Mouse (Mus musculus): ENCODE data around the gene Gm26620. TPM values are rescaled to one million over a fixed set of nuclear protein-coding genes. Genes with fewer than 3 reads are reported as not detected.

Gene Gm26620
- polyA plus RNA-seq, 1 experiment from 2014 or later = 1.1 TPM

DNA sequence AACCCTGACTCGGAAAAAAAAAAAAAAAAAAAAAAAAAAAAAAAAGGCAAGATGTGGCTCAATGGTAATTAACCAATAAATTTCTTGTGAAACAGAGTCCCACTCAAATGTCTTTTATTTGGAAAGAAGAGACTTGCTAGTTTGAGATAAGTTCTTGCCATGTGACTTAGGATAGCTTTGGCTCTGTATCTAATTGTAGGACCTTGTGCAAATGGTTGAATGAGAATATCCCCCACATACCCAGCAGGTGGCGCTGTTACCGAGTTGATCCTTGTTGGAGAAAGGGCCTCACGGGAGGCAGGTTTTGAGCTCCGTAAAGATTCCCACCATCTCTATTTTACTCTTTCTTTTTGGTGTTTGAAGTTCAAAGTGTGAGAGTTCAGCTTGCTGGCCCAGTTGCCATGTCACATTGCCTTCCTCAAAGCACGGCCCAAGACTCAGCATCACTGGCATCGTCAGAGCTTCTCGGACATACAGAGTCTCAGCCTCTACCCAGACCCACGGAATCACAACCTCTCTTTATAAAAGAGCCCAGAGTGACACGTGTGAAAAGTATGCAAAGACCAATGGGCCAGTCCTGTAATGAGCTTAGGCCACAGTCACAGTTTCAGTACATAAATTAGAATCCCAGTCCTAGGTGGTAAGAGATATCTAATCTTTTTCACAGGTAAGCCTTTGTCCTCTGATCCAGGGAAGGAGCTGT, 16.8 kb downstream of the Gm26620 start:
- no peak overlapping the region for H3K9ac ChIP-seq
- H3K36me3 ChIP-seq = no peaks in the 10 kb centered on the region
- no peak for ATAC-seq (ENCODE audit: low FRiP score, low read depth)
- H3K9me3 ChIP-seq = no peaks in the 10 kb centered on the region; the same call in 1 of the 2 replicates
- H3K27ac ChIP-seq = no peak overlapping the region
- H3K27me3 ChIP-seq = peaks cover 44% of the 10 kb centered on the region
- WGBS = 29% methylated on average over 10 of the region's 10 CpGs
- H3K4me2 ChIP-seq (replicated peaks) = peak overlapping the region; percentile 34; the same call in 1 of the 2 replicates
- no peaks in the 10 kb centered on the region; the same call in 1 of the 2 replicates for H3K4me1 ChIP-seq
- H3K4me3 ChIP-seq = 0 out of 2 replicates have a peak overlapping the region, but pooled peaks have one; percentile 10

DNA sequence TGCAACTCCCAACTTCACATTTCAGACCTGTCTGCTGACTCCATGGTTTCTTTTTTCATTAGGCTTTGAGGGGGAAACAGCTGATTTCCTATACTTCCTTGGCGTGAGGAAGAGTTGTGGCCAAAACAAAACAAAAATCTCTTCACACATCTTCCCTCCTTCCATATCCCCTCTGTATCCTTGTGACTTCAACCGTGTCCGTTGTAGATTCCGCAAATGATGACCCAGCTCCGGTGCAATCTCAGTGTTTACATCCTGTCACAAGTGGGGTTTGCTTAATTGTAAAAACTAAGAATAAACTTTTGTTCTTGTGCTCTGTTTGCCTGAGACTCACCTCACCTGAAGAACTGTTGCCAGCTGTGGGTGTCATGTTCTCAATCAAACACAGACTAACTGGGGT, 18.6 kb downstream of the Gm26620 start:
- ATAC-seq (ENCODE audit: low FRiP score, low read depth) = no peak
- Histone ChIP-seq H3K36me3 (no peaks in the 10 kb centered on the region), H3K9ac (no peak overlapping the region), H3K4me3 (no peak overlapping the region), H3K27ac (no peak overlapping the region), H3K4me1 (peaks cover 11% of the 10 kb centered on the region), H3K9me3 (no peaks in the 10 kb centered on the region), H3K27me3 (peaks cover 58% of the 10 kb centered on the region), H3K4me2 (replicated peaks) (no peak overlapping the region)
- 72% methylated on average over 5 of the region's 5 CpGs for WGBS

DNA sequence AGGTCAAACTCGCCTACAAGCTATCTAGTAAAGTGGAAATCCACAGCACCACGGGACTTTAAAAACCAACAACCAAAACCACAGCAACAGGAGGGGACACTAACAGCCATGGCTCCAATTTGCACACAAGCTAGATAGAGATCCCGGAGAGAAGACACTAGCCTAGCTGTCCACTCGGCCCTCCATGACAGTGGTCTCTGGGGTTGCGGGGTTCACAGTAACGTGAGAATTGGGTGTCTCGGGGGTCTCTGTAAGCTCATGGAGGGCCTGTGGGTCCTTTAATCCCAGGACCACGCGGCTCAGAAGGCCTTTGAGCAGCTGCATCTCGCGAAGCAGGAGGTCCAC, 22.2 kb downstream of the Gm26620 start:
- Histone ChIP-seq H3K9ac (peak overlapping the region; percentile 62; the same call in 1 of the 2 replicates), H3K4me1 (peaks cover 14% of the 10 kb centered on the region), H3K27ac (no peak overlapping the region), H3K4me2 (replicated peaks) (peak overlapping the region; percentile 97), H3K4me3 (peak overlapping the region; percentile 48), H3K27me3 (peaks cover 74% of the 10 kb centered on the region), H3K36me3 (no peaks in the 10 kb centered on the region), H3K9me3 (no peaks in the 10 kb centered on the region)
- ATAC-seq (ENCODE audit: low FRiP score, low read depth) = no peak
- WGBS = 16% methylated on average over 11 of the region's 11 CpGs

DNA sequence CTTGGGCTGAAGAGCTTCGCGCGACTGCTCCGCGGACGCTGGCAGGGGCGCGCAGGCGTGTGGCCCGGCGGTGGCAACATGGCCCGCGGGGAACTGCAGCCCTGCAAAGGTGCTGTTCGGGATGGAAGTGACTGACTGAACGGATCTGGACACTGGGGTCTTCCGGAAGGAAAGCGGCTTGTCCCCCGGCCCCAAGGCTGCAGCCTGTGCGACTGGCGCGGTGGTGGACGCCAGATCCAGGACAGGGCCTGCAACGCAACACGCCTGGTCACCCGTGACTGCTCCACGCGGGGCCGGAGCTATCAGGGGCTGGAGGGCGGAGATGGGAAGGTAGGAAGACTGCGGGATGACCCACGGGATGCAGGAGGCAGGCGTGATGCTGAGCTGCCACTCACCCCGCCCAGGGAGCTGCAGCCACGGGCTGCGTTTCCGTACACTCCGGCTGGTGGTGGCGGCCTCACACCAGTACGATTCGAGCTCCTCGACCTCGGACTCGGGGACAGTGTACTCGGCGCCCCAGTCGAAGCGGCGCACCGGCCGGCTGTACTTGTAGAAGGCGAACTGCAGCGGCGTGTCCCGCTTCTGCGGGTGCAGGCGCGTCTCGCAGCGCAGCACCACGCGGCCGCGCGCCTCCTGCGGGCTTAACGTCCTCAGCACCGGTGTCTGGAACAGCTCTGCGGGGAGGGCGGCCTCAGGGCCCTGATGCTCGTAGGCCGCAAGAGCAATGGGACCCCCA, 22.8 kb downstream of the Gm26620 start:
- under 1% methylated on average over 69 of the region's 71 CpGs for WGBS
- H3K27me3 ChIP-seq = peaks cover 71% of the 10 kb centered on the region
- H3K9me3 ChIP-seq = no peaks in the 10 kb centered on the region
- peak overlapping the region; percentile 48 for H3K4me3 ChIP-seq
- peaks cover 14% of the 10 kb centered on the region for H3K4me1 ChIP-seq
- peak overlapping the region; percentile 97 for H3K4me2 ChIP-seq (replicated peaks)
- peak overlapping the region; percentile 62 for H3K9ac ChIP-seq
- no peak overlapping the region for H3K27ac ChIP-seq
- ATAC-seq (ENCODE audit: low FRiP score, low read depth) = peak; percentile 76
- no peaks in the 10 kb centered on the region for H3K36me3 ChIP-seq

DNA sequence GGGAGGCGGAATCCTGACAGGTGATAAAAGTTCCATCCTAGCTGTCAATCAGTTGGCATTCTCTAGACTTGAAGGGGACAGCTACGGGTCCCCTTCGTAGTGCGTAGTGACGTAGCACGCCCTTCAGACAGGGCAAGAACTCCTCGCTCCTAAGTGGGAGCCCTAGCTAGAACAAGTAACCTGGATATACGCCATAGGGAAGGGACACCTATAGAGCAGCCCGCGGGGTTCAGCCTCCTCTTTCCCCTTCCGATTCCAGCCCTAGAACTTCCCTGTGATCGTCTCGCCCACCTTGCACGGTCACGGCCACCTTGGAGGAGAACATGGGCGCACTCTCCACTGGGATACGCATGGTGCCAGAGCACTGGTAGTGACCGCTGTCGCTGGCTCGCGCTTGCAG, 23.5 kb downstream of the Gm26620 start:
- peaks cover 14% of the 10 kb centered on the region for H3K4me1 ChIP-seq
- peak overlapping the region; percentile 62 for H3K9ac ChIP-seq
- H3K9me3 ChIP-seq = no peaks in the 10 kb centered on the region
- H3K27ac ChIP-seq = no peak overlapping the region
- peak overlapping the region; percentile 48 for H3K4me3 ChIP-seq
- H3K36me3 ChIP-seq = no peaks in the 10 kb centered on the region
- ATAC-seq (ENCODE audit: low FRiP score, low read depth) = 0 out of 2 replicates have a peak, but pooled peaks have one; percentile 13
- peak overlapping the region; percentile 97 for H3K4me2 ChIP-seq (replicated peaks)
- H3K27me3 ChIP-seq = peaks cover 71% of the 10 kb centered on the region
- WGBS = 6% methylated on average over 21 of the region's 21 CpGs

DNA sequence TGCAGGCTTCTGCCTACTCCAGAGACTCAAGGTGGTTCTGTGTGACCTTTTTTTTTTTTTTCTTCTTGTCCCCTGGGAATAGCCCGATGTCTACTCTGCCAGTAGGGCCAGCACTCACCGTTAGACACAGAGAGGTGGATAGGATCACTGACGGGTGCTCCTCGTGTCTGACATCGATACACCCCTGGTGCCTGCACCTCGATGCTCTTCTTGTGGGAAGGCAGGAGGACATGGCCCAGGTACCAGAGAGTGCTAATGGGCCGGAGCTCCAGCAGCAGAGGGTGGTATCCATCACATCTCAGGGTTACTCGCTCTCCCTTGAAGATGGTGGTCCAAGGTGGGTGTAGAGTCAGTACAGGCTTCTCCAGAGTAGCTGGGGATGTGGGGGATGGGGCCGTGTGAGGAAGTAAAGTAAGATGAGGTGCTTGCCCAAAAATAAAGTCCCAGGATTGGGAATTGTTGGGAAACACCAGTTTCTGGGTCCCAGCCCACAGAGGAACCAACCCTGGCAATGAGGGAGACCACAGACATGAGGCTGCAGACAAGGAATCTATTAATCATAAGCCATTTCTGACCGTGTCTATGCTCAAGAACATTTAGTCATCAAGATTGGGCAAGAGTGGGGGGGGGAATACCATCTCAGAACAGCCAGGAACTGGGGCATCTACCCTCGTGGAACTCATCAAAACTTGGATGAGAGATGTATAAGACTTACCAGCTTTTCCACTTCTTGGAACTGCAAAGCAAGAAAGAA, 27.2 kb downstream of the Gm26620 start:
- 85% methylated on average over 11 of the region's 11 CpGs for WGBS
- no peak for ATAC-seq (ENCODE audit: low FRiP score, low read depth)

DNA sequence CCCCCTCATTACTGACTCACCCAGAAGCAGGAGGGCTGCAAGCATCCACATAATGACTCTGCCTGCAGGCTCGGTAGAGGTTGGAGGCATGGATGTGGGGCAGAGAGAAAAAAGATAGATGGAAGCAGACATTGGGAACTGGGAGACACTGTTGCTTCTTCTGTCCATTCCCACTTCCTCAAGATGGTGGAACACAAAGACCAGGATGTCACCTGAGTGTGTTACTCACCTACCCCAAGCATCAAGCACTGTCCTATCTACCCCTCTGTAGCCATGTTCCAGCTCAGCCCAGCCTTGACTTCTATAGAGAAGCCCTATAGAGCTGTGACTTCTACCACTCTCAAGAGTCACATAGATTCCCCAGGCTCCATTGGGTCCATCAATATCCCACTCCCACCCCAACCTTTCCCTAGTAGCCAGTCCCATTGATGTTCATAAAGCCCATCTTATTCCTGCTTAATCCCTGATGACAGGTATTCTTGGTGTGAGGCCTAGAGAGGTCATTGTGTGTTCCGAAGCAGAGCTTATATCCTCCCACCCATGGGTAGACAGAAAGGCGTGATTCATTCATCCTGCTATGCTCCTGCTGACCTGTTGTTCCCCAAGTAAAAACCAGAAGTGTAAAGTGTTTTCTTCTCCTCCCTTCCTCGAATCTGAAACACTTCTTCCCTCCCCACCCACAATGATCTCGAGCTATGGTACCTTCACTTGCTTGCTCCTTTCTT, 28.2 kb downstream of the Gm26620 start, which contains the start of gene Fcrlb:
TSS of gene Fcrlb (minus strand) at position 51 of the 725 bp plus-strand sequence.
- Histone ChIP-seq H3K4me3 (no peak within 1 kb of the TSS), H3K4me1 (peaks cover 7% of the 10 kb centered on the region), H3K27me3 (peaks cover 37% of the 10 kb centered on the region), H3K27ac (no peak within 1 kb of the TSS), H3K4me2 (replicated peaks) (no peak within 1 kb of the TSS), H3K36me3 (no peaks in the 10 kb centered on the region), H3K9me3 (no peaks in the 10 kb centered on the region), H3K9ac (no peak within 1 kb of the TSS)
- 76% methylated on average over 5 of the region's 5 CpGs for WGBS
- no peak for ATAC-seq (ENCODE audit: low FRiP score, low read depth)

More for the DNA sequence above, 27.2 kb downstream of the Gm26620 start:
- Histone ChIP-seq H3K4me3 (no peak overlapping the region), H3K9me3 (no peaks in the 10 kb centered on the region), H3K4me2 (replicated peaks) (no peak overlapping the region), H3K36me3 (no peaks in the 10 kb centered on the region), H3K27me3 (peaks cover 46% of the 10 kb centered on the region), H3K9ac (no peak overlapping the region), H3K4me1 (peaks cover 14% of the 10 kb centered on the region), H3K27ac (no peak overlapping the region)

DNA sequence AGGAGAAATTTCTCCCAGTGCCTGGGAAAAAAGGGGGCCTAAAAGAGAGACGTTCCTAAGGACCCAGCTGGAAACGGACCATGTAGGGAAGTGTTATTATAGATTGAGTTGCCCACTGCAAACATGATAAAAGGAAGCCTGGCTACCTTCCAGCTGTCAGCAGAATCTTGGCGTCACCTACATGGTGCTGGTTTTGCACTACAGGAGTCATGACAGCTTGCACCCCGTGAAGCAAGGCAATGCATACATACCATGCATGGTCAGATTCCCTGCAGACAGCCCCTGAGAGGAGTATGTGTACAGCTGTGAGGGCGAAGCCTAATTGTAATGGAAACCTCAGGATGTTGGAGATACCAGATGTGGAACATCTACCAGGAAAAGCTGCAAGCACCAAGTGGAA, 30.8 kb downstream of the Gm26620 start:
- Histone ChIP-seq H3K4me3 (no peak overlapping the region), H3K9ac (0 out of 2 replicates have a peak overlapping the region, but pooled peaks have one; percentile 8), H3K9me3 (no peaks in the 10 kb centered on the region; the same call in 1 of the 2 replicates), H3K4me2 (replicated peaks) (no peak overlapping the region), H3K27me3 (peaks cover 11% of the 10 kb centered on the region; the same call in 1 of the 2 replicates), H3K36me3 (no peaks in the 10 kb centered on the region), H3K27ac (no peak overlapping the region), H3K4me1 (no peaks in the 10 kb centered on the region)
- no peak for ATAC-seq (ENCODE audit: low FRiP score, low read depth)
- WGBS = 70% methylated on average over 5 of the region's 5 CpGs

DNA sequence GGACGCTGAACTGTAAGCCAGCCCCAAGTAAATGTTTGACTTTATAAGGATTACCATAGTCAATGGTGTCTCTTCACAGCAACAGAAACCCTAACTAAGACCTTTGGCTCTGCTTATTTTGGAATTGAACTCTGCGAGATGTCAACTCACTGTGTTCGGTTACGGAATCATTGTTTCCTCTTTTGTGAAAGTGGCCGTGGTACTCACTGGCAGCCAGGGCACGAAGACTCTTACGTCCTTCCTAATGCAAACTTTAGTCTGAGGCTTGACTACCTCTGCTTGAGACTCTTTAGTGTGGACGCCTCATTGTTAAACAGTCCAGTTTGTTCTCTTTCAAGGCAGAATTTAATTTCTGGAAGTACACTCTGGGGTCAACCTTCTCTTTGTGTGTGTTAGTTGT, 34.4 kb downstream of the Gm26620 start:
- no peak for ATAC-seq (ENCODE audit: low FRiP score, low read depth)
- no peaks in the 10 kb centered on the region for H3K36me3 ChIP-seq
- H3K9ac ChIP-seq = no peak overlapping the region
- no peak overlapping the region for H3K4me2 ChIP-seq (replicated peaks)
- H3K4me1 ChIP-seq = no peaks in the 10 kb centered on the region
- WGBS = 89% methylated on average over 8 of the region's 8 CpGs
- no peak overlapping the region for H3K27ac ChIP-seq
- H3K27me3 ChIP-seq = no peaks in the 10 kb centered on the region
- H3K9me3 ChIP-seq = no peaks in the 10 kb centered on the region; the same call in 1 of the 2 replicates
- no peak overlapping the region for H3K4me3 ChIP-seq

DNA sequence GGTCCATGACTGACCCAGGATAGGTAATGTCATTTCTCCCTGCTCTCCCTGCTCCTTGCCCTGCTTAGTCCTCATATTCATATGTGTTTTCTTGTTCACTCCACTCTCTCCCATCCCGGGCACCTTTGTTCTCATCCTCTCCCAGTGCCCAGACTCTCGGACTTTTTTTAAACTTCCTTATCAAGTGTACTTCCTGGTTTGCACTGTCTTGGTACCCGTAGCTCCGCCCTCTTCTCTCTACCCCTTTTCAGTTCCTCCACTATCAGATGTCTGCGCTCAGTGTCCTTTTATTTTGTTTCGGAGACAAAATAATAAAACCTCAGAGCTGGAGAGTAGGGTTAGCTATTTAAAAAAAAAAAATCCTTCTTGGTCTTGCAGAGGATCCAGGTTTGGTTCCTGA, 39.6 kb downstream of the Gm26620 start:
- Histone ChIP-seq H3K27me3 (no peaks in the 10 kb centered on the region), H3K4me2 (replicated peaks) (no peak overlapping the region), H3K9me3 (no peaks in the 10 kb centered on the region; the same call in 1 of the 2 replicates), H3K36me3 (no peaks in the 10 kb centered on the region), H3K4me1 (no peaks in the 10 kb centered on the region), H3K4me3 (no peak overlapping the region), H3K27ac (no peak overlapping the region), H3K9ac (no peak overlapping the region)
- 83% methylated on average over 6 of the region's 6 CpGs for WGBS
- ATAC-seq (ENCODE audit: low FRiP score, low read depth) = no peak

DNA sequence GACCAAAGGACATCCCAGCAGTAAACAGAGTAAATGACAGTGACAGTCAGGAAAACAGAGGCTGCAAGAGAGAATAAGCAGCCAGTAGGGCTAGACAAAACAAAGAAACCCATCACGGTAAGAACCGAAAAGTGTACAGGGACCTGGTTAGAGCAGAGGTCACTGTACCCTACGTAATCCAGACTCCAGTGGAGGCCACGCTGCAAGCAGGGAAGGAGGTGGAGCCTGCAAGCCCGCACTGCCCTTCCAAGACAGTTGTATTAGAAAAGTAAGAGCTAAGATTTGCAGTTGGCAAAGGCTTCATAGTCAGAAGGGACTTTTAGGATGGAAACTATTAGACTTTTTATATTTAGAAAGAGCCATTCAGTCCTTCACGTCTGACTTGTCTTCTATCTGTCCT, 42.1 kb downstream of the Gm26620 start:
- Histone ChIP-seq H3K27me3 (no peaks in the 10 kb centered on the region), H3K27ac (no peak overlapping the region), H3K4me2 (replicated peaks) (no peak overlapping the region), H3K9ac (no peak overlapping the region), H3K36me3 (no peaks in the 10 kb centered on the region), H3K9me3 (no peaks in the 10 kb centered on the region), H3K4me1 (no peaks in the 10 kb centered on the region), H3K4me3 (no peak overlapping the region)
- WGBS = 54% methylated on average over 6 of the region's 6 CpGs
- ATAC-seq (ENCODE audit: low FRiP score, low read depth) = no peak
